Mouse (Mus musculus) adrenal gland, postnatal 0 days (tissue): ENCODE data around the gene Tmem260. TPM values are rescaled to one million over a fixed set of nuclear protein-coding genes. Genes with fewer than 3 reads are reported as not detected.

Experiments
- polyA plus RNA-seq: library from polyadenylated mRNA; unstranded; fragments of >200 nt; fragmentation: Nextera tagmentation; extraction: Ambion mirVana; gene quantifications from 2 replicates; pipeline ENCODE4 v1.2.1, GENCODE M21; 2015

Gene Tmem260
- polyA plus RNA-seq, result 8.9 and 14.5 TPM in 2 replicates

GRCm38 (mm10) chr14:48445984-48446683, at the start of gene Tmem260:
Tmem260 (plus strand) TSS chr14:48446124.

Other genes starting within 250 kb of the Tmem260 start
- gene Otx2, start 227.7 kb downstream of the Tmem260 start, polyA plus RNA-seq, result not detected in 2 replicates